Mouse (Mus musculus): ENCODE results near the gene Cdk20.

The Cdk20 gene

DNA sequence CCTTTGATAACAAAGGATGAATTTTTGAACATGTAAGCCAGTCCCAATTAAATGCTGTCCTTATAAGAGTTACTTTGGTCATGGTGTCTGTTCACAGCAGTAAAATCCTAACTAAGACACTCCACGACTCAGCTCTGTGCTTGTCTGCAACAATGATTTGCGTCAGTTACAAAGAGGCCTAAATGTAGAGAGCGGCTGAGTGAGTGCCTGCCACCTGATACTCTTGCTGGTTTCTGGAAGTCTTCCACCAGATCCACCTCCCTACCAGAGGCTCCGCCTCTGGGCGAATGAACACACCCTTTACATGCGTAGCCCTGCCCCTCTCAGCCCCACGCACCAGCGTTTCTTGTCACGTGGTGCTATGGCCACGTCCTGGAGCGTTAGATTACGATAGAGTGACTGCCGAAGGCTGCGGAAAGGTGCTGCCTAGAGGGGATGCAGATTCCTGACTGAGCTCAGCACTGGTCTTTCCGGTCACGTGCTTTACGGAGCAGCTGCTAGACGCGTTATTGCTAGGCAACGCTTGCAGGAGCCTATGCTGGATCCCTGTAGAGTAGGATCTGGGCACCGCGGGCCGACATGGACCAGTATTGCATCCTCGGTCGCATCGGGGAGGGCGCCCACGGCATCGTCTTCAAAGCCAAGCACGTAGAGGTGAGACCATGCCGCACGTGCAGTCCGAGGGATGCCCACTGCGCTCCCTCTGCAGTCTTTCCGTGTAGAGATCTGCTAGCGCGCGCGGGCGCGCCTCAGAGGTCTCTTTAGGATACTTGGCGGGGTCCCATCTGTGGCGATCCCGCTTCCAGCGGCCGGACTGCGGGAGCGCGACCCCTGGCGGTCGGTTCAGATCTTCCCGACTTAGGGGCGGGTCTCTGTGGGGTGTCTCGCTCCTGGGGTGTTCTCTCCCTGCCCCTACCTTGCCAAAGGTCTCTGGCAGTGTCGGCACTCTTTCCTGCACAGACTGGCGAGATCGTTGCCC is at the start of gene Cdk20:
Gene Cdk20 (plus strand): TSS at position 298 of the 979 bp plus-strand sequence.
- DNase-seq (ENCODE audit: low read depth, low spot score): peak; percentile 99

DNA sequence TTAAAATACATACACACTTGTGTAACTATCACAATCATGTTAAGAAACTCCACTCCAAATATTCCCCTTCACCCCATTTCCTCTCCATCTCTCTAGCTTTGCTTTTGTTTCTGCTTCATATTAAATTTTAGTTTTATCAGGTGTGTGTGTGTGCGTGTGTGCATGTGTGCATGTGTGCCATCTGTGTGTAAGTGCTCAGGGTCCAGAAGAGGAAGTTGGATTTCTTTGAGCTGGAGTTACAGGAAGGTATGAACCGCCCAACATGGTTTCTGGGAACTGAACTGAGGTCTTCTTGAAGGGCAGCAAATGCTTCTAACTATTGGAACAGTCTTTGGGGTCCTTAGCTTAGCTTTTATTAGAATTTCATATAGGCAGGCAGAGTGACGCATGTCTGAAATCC is 47.2 kb upstream of the Cdk20 start:
- no peak for DNase-seq (ENCODE audit: low read depth, low spot score)

DNA sequence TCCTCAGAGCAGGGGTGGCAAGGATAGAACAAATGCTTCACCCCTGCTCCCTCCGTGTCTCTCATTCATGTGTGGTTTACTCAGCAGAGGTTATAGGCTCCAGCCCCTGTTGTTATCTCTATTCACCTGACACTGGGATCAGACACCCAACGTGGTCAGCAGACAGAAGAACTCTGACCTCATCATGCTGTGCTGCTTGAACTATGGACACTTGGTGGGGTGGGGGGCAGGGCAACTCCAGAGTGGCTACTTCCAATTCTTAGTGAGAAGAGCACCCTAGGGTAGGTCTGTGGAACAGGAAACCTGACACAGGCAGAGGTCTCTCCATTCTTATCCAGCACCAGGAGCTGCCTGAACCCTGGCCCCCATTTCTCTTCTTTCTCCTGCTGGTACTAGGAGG is 46.1 kb upstream of the Cdk20 start:
- no peak for DNase-seq (ENCODE audit: low read depth, low spot score)

DNA sequence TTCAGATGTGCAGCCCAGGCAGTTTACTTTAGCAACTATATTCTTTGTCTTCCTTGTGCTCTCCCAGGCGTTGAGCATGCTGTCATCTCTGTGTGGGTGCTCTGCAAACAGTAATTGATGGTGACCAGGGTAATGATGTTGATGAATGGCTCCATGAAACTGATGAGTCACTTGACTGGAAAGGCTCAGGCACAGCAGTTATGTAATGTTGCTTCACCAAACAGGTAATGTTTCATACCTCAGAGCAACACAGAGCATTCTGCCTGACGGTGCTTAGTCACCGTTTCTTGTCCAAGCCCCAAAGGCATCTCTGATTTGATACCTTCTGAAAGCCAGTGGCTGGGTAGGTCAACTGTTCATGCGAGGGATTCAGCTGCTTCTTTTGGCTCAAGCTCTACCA is 43.7 kb upstream of the Cdk20 start:
- no peak for DNase-seq (ENCODE audit: low read depth, low spot score)

DNA sequence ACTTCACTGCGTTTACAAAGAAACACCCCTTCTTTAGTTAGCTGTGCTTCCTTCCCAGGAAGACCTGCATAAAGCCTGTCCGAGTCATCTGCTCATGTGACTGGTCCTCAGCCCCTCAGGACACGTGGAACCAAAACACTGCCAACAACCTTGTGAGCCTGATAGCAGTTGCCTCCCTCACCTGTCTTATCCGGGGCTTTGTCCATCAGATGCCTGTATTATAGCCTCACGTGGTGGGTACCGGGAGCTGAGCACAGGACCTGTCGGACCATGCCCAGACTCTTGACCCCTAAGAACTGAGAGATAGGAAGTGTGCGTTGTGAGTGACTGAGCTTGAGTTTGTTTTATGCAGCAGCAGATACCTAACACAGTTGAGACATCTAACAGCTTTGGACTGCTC is 35.1 kb upstream of the Cdk20 start:
- DNase-seq (ENCODE audit: low read depth, low spot score): no peak

DNA sequence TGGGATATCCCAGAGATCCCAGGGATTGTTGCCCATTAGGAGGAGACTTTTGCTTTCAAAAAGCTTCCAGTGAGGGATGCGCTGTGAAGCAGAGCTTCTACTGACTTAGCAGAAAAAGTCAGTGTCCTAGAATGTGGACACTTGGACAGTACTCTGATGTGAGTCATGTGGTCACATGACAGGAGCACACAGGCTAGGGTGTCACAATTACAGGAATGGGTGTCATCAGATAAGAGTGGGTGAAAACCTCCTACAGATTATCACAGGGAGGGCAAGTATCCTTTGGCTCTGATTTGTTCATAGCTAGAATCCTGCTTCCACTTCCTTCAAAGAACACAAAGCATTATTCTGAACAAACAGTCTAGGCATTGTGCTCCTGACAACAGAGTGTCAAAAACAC is 34.0 kb upstream of the Cdk20 start:
- no peak for DNase-seq (ENCODE audit: low read depth, low spot score)

DNA sequence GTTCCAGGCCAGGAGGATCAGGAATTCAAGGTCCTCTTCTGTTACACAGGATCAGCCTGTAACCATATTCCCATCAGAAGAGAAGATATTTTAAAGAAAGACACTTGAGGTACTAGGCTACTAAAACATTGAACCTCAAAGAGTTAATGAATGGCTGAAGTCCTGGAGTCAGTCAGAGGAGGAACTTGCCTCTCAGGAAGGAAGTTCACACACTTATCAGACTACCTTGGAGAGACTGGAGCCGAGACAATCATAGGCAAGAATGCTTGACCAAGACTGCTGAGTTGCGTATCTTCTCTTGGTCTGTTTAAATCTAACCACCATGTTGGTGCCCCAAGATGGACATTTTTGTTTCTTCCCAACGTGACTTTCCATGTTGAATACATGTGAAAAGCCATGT is 32.2 kb upstream of the Cdk20 start:
- DNase-seq (ENCODE audit: low read depth, low spot score): no peak

DNA sequence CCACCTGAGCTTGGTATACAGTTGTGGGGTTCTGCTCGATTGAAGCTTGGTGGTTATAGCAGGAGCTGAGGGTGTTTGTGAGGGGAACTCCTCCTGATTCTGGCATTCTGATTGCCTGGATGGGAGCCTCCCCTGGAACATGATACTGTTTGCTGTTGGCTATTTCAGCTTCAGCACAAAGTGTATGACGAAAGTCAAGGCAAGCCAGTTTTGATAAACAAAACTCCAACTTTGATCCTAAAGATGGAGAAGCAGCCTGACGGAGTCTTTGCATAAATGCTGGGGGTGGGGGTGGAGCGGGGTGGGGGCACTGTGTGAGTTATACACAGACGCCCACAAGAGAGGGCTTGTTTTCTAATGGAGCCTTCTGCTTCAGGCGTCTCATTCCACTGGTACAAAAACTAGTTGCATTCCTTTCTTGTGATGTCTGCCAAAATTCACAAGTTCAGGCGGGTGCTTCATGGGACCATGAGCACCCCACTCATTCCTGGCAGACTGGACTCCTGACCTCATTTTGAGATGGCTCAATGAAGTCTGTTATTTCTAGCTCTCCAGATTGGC is 31.2 kb upstream of the Cdk20 start:
- DNase-seq (ENCODE audit: low read depth, low spot score): peak; percentile 11

DNA sequence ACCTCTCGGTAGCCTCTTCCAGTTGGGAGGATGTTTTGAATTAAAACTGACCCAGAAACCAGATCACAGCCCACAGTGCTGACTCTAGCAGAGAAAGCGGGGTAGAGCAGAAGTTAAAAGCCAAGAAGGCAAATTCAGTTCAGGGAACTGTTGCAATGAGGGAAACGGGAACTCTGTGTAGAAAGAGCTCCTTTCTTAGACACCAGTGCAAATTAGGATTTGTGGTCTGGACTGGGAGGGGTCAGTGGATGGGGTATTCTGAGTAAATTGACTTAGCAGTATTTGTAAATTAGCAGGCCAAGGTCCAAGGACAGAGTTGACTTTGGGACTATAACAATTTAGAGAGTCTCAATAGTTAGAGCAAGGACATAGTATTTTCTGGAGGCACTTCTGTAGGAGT is 30.1 kb upstream of the Cdk20 start:
- DNase-seq (ENCODE audit: low read depth, low spot score): peak; percentile 29

DNA sequence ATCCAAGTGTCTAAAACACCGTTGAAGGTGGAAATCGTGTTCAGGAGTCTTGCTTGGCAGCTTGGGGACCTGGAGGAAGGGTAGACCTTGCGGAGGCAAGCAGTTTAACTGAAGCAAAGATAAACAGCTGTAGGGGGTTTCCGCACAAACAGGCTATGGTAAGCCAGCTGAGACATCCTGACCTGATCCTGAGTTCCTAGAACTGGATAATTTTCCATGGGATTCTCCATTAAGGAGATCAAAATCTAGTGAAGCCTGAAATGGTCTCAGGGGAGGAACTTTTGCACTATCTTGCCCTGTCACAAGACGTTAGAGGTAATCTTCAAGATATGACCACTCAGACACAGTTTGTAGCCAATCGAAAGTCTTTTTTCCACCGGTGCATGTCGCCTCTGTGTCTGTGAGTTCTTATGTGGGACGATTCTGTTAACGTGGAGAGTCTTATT is 29.6 kb upstream of the Cdk20 start:
- no peak for DNase-seq (ENCODE audit: low read depth, low spot score)

DNA sequence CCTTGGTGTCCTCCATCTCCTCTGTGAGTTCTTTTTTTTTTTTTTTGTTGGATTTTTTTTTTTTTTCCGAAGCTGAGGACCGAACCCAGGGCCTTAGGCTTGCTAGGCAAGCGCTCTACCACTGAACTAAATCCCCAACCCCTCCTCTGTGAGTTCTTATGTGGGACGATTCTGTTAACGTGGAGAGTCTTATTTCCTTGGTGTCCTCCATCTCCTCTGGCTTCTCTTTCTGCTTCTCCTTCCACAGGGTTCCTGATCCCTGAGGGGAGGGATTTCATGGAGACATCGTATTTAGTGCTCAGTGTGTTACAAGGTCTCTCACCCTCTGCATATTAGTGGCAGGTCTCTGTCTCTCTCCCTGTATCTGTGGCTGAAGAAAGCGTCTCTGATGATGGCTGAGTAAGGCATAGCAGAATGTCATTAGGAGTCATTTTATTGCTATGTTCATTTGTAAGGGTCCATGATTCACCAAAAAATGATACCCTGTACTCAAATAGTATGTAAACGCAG is 29.1 kb upstream of the Cdk20 start:
- DNase-seq (ENCODE audit: low read depth, low spot score): no peak

DNA sequence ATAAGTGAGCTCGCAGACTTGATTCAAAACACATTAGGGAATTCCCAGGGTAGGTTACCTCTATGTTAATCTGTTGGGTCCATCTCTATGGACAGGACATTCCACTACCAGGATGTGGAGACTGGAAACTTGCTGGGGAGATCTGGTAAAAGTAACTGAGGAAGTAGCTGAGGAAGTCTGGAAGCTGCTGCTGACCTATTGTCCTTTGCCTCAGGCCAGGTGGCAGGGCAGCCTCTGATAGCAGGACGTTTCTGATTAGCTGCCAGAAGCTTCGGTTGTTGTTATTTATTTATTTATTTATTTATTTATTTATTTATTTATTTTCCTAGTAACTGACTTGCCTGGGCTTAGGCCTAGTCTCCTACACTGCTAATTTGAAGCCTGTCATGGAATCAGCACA is 28.6 kb upstream of the Cdk20 start:
- no peak for DNase-seq (ENCODE audit: low read depth, low spot score)

DNA sequence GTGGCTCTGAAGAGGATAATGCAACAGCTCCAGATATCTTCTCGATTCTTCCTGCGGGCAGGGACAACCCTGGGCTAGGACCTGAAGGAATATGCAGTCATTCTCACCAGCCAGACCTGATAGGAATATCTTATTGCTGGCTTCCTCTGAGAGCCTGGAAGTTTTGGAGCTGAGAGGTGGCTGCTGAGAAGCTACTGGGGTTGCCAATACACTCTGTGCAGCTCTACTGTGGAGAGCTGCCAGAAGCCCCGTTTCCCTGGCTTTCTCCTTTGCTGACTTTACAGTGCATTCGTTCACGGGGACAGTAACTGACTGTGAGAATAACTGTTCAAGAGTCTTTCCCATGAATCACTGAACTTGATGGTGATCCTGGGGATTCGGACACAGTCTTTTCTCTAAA is 26.6 kb upstream of the Cdk20 start:
- no peak for DNase-seq (ENCODE audit: low read depth, low spot score)

DNA sequence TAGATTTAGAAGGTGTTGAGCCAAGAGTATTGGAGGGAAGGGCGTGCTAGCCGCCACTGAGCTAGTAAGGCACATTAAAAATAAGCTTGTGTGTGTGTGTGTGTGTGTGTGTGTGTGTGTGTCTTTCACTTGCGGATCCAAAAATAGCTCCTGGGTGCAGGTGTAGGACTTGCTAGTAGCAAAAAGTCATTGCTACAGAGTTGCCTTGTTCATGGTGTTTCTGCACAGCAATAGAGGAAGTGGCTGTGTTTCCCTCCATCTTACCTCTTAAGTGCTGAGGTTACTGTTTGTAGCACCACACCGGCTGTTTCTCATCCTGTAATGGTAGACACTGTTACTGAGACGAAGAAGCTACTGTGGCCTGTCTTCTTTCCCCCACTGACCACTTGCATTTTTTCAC is 24.1 kb upstream of the Cdk20 start:
- no peak for DNase-seq (ENCODE audit: low read depth, low spot score)

DNA sequence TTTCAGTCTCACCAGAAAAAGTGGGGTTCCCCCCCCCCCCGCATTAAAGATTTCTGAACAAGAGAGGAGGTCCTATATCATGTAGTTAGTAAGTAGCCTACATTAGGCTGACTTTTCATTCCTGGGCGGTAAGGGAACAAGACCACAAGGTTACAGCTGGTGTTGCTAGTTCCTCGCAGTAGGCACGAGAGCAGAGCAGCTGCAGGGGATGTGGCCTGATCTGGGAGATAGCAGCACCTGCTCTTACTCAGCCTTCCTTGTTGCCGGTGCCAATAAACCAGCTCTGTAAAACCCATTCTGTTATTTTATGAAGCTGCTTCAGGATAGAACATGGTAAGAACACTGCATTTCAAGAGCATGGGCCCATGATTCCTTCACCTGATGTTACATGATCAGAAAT is 21.5 kb upstream of the Cdk20 start:
- no peak for DNase-seq (ENCODE audit: low read depth, low spot score)

DNA sequence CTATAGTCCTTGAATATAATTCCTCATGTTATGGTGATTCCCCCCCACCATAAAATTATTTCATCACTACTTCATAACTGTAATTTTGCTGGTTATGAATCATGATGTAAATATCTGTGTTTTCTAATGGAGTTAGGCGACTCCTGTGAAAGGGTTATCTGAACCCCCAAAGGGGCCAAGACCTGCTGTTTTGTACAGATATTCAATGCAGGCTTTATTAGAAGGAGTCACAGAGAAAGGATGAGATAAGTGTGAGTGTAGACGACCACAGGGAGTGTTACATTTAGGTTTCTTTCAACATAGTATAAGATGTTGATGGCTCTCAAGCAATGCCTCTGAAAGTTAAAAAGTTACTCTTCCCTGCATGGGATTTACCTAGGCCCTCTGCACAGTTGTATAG is 20.8 kb upstream of the Cdk20 start:
- DNase-seq (ENCODE audit: low read depth, low spot score): no peak

DNA sequence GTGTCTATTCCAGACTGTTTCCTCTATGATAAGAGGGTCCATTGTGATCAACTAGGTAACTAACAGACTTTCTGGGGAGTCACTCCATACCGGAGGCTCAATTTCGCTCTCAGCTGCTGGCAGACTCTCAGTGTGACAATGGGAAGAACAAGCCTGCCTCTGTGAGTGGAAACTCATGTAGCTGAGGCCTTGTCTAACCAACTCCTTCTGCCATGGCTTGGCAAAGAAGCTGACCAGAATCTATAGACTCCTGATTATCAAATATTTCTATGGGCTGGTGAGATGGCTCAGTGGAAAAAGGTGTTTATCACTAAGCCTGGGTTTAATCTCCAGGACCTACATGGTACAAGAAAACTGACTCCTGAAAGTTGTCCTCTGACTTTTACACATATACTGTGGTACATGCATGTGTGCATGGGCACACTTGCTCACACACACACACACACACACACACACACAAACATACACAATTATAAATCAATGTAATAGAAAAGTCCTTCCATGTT is 19.3 kb upstream of the Cdk20 start:
- DNase-seq (ENCODE audit: low read depth, low spot score): no peak

DNA sequence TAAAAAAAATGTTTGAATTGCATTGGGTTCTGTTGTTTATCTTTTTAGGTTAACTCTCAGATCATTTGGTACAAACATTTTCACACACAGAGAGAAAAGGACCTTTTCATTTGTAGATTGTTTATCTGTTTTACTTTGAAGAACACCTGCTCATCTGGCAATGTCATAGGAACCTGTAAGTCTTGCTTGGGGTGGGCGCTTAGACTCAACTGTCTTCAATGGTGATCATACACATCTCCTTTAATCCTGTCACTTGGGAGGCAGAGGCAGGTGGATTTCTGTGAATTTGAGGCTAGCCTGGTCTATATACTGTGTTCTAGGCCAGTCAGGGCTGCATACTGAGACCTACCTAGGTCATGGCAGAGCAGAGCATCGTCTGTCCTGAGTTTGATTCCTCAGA is 16.5 kb upstream of the Cdk20 start:
- no peak for DNase-seq (ENCODE audit: low read depth, low spot score)

DNA sequence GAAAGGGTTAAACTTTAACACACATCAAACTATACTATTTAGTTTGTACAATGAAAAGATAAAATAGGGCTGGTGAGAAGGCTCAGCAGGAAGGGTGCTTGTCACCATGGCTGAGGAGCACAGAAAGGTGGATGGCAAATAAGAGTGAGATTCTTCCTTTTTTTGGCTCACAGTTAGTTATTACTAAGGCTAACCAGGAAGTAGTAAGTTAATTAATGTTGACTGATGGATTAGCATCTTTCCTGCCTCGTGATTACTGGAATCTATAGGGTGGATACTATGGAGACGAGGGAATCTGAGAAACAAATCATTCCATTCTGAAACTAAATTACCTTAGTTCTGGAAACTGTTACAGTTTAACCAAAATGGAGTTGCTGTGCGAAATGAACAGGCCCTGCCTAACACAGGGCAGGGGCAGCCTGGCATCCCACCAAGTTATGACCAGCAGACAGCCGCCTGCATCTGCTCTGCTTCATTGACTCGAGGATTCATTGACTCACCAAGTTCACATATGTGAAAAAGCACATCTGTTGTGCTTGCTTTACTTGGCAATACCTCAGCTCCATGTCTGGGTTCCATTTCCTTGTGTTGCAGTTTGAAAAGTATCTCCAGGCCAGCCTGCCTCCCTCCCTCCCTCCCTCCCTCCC is 15.0 kb upstream of the Cdk20 start:
- DNase-seq (ENCODE audit: low read depth, low spot score): no peak

DNA sequence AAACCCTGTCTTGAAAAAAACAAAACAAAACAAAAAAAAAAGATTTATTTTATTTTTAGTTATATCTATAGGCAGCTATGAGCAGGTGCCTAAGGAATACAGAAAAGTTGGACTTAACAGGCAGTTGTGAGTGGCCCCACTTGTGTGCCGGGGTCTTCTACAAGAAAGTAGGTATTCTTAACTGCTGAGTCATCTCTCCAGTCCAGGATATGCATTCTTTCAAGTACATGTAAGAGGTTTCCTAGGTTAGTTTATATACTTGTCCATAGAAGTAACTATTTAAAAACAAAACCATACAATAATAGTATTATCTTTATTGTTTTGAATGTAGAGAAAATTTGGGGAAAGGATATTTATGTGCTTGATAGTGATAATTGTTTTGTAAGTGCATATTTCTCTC is 11.3 kb upstream of the Cdk20 start:
- no peak for DNase-seq (ENCODE audit: low read depth, low spot score)

DNA sequence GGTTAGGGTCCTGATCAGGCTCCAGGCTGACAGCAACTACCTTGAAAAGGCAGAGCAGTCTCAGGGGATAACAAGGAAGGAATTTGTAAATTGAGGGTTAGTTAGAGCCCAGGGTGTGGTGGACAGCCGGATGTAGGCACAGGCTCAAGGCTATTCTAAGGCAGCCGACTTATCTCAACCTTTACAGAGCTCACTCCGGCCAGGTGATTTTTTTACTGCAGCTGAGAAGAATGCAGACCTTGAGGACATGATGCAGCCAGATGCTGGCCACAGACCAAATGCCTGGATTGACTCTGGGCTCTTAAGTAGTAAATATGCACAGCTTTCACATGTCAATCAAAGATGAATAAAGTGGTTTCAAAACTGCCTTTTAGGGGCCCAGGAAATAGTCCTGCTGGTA is 10.7 kb upstream of the Cdk20 start:
- no peak for DNase-seq (ENCODE audit: low read depth, low spot score)

DNA sequence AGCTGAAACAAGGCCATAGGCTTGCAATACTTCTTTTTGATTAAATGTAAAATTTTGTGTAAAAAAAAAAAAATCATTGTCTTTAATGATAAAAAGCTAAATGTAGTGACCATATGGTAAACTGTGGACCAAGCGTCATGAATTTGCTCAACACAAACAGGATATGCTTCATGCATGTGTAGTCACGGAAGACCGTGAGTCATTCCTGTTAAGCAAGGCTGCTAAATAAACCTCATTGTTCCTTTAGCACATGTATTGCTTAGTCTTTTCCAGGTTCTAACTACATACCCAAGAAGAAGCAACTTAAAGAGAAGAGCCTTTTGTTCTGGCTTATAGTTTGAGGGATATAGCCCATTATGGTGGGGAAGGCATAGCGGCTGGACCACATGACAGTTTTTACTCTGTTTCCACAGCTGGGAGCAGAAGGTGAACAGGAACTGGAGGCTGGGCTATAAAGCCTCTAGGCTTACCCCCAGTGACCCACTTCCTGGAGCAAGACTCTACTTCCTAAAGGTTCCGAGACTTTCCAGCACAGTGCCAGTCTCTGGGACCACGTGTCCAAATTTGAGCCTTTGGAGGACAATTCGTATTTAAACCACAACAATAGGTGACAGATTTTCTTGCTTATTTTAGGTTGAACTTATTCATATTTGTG is 10.0 kb upstream of the Cdk20 start:
- DNase-seq (ENCODE audit: low read depth, low spot score): no peak

All from brain, adult 2 months (tissue).